Mouse (Mus musculus) liver, embryonic 13.5 days (tissue): ENCODE measurements around the gene Tbx5. TPM values are rescaled to one million over a fixed set of nuclear protein-coding genes. Genes with fewer than 3 reads are reported as not detected.
"Not testable (repeated sequence)": the region's sequence is repeated elsewhere in the genome, so short reads cannot be mapped to it uniquely, and the experiment has no call there.

Experiments used
- ATAC-seq: fragments of 200-750 bp; cut with Nextera tagmentation; 2 replicates; pipeline ENCODE4 v1.8.0; 2017; ENCODE audit warnings: low read depth, mild to moderate bottlenecking, moderate number of reproducible peaks, moderate library complexity
- DNase-seq: peaks from one replicate; pipeline ENCODE4 v3.0.0; 2022
- H3K27ac ChIP-seq: fragments of 300-500 bp; sonication (generic); 2 replicates; pipeline ENCODE4 v1.5.1; 2015; ENCODE audit warnings: moderate library complexity, mild to moderate bottlenecking, inconsistent platforms
- H3K27me3 ChIP-seq: fragments of 300-500 bp; sonication (generic); 2 replicates; pipeline ENCODE4 v1.6.1; 2015; ENCODE audit warnings: mild to moderate bottlenecking, inconsistent platforms
- H3K36me3 ChIP-seq: fragments of 300-500 bp; sonication (generic); 2 replicates; pipeline ENCODE4 v1.6.1; 2015; ENCODE audit warnings: mild to moderate bottlenecking, inconsistent platforms
- H3K4me1 ChIP-seq: fragments of 300-500 bp; sonication (generic); replicated peaks from 2 replicates; pipeline ENCODE4 v1.6.1; 2015; ENCODE audit warnings: inconsistent platforms
- H3K4me2 ChIP-seq: fragments of 300-500 bp; sonication (generic); 2 replicates; pipeline ENCODE4 v1.6.1; 2015; ENCODE audit warnings: inconsistent platforms, mild to moderate bottlenecking, moderate library complexity
- H3K4me3 ChIP-seq: fragments of 300-500 bp; sonication (generic); replicated peaks from 2 replicates; pipeline ENCODE4 v1.5.1; 2015; ENCODE audit warnings: mild to moderate bottlenecking, inconsistent platforms
- H3K9ac ChIP-seq: fragments of 300-500 bp; sonication (generic); 2 replicates; pipeline ENCODE4 v1.6.1; 2015; ENCODE audit warnings: mild to moderate bottlenecking, inconsistent platforms
- H3K9me3 ChIP-seq: fragments of 300-500 bp; sonication (generic); replicated peaks from 2 replicates; pipeline ENCODE4 v1.6.1; 2016; ENCODE audit warnings: inconsistent platforms
- WGBS: fragments of 180-500 bp; shearing (Covaris S2); methylation state at CpG from one replicate; pipeline ENCODE4 v1.1.7; 2015; ENCODE audit not compliant: insufficient replicate concordance; 5-methylcytosine and 5-hydroxymethylcytosine counted together
- polyA plus RNA-seq: library from polyadenylated mRNA; unstranded; fragments of >200 nt; fragmentation: Nextera tagmentation; extraction: Ambion mirVana; gene quantifications from 2 replicates; pipeline ENCODE4 v1.2.1, GENCODE M21; 2015

Gene Tbx5
- polyA plus RNA-seq, 1 experiment from 2014 or later, result 0.20 TPM

GRCm38 (mm10) chr5:119893060-119893459 lies 60.6 kb downstream of the Tbx5 start:
- Histone ChIP-seq H3K9ac (no peak overlapping the region), H3K4me3 (no peak overlapping the region), H3K27me3 (no peaks in the 10 kb centered on the region), H3K36me3 (no peaks in the 10 kb centered on the region), H3K9me3 (no peaks in the 10 kb centered on the region), H3K27ac (no peak overlapping the region), H3K4me1 (no peaks in the 10 kb centered on the region), H3K4me2 (no peak overlapping the region)
- no peak for DNase-seq
- no peak for ATAC-seq
- WGBS, result 62% methylated on average over 3 of the region's 3 CpGs

GRCm38 (mm10) chr5:119896605-119897004 lies 64.1 kb downstream of the Tbx5 start:
- Histone ChIP-seq H3K9ac (no peak overlapping the region), H3K9me3 (no peaks in the 10 kb centered on the region), H3K4me2 (no peak overlapping the region), H3K27me3 (no peaks in the 10 kb centered on the region), H3K36me3 (no peaks in the 10 kb centered on the region), H3K4me3 (no peak overlapping the region), H3K27ac (no peak overlapping the region), H3K4me1 (no peaks in the 10 kb centered on the region)
- DNase-seq, result no peak
- 23% methylated on average over 3 of the region's 3 CpGs for WGBS
- no peak for ATAC-seq

- Histone ChIP-seq H3K4me2 (no peak overlapping the region), H3K4me3 (no peak overlapping the region), H3K27ac (no peak overlapping the region), H3K9ac (no peak overlapping the region), H3K27me3 (no peaks in the 10 kb centered on the region), H3K36me3 (no peaks in the 10 kb centered on the region), H3K9me3 (no peaks in the 10 kb centered on the region), H3K4me1 (no peaks in the 10 kb centered on the region)
- DNase-seq (no peak), ATAC-seq (no peak)
- WGBS, result 58% methylated on average over 12 of the region's 12 CpGs
Measured at GRCm38 (mm10) chr5:119916551-119917171, 84.2 kb downstream of the Tbx5 start.

- WGBS, result 64% methylated on average over 1 of the region's 1 CpGs
- DNase-seq, H3K4me1 ChIP-seq, H3K9me3 ChIP-seq, H3K9ac ChIP-seq, H3K4me3 ChIP-seq, ATAC-seq, H3K36me3 ChIP-seq, H3K27me3 ChIP-seq, H3K4me2 ChIP-seq, H3K27ac ChIP-seq: not testable (repeated sequence)
Measured at GRCm38 (mm10) chr5:119918381-119918780, 85.9 kb downstream of the Tbx5 start.

- Histone ChIP-seq H3K27me3 (no peaks in the 10 kb centered on the region), H3K4me3 (no peak overlapping the region), H3K27ac (no peak overlapping the region), H3K36me3 (no peaks in the 10 kb centered on the region), H3K4me2 (no peak overlapping the region), H3K9me3 (no peaks in the 10 kb centered on the region), H3K4me1 (no peaks in the 10 kb centered on the region), H3K9ac (no peak overlapping the region)
- ATAC-seq (no peak), DNase-seq (no peak)
- WGBS, result 60% methylated on average over 10 of the region's 10 CpGs
Measured at GRCm38 (mm10) chr5:119920941-119921340, 88.5 kb downstream of the Tbx5 start.

GRCm38 (mm10) chr5:119922229-119922628 lies 89.8 kb downstream of the Tbx5 start:
- ATAC-seq (no peak), DNase-seq (no peak)
- Histone ChIP-seq H3K4me3 (no peak overlapping the region), H3K9me3 (no peaks in the 10 kb centered on the region), H3K4me1 (no peaks in the 10 kb centered on the region), H3K9ac (no peak overlapping the region), H3K4me2 (no peak overlapping the region), H3K27ac (no peak overlapping the region), H3K27me3 (no peaks in the 10 kb centered on the region), H3K36me3 (no peaks in the 10 kb centered on the region)
- 45% methylated on average over 11 of the region's 11 CpGs for WGBS

Other genes with a start within 250 kb of the Tbx5 start
- gene Tbx3, start 162.0 kb upstream of the Tbx5 start, polyA plus RNA-seq, result 4.1 and 6.1 TPM in 2 replicates